24 mouse cellular contexts compared by ENCODE assay signal in genomic region chr13:33068164-33068563, GRCm38 (mm10). TPM values are rescaled to one million over a fixed set of nuclear protein-coding genes. Genes with fewer than 3 reads are reported as not detected.
DNase-seq lines count a peak whose midpoint lies in the region; ATAC-seq lines count a peak whose summit lies in the region.
"Had no signal": no experiment of that assay in that cellular context is flagged by ENCODE, and none has a peak within 500 bp of the region (broad histone marks: within the 10 kb centered on the region; RNA-seq: fewer than 3 reads in every experiment).

No protein-coding gene starts in this region.

- no peak overlapping the region for H3K9ac ChIP-seq in embryonic facial prominence, embryonic 13.5 days
- no peak overlapping the region for H3K9ac ChIP-seq in stomach, embryonic 15.5 days
- no peak overlapping the region for H3K9ac ChIP-seq in midbrain, embryonic 14.5 days (replicated peaks; ENCODE audit: low read length)
- H3K9ac ChIP-seq: forebrain, embryonic 15.5 days; heart, embryonic 12.5 days; liver, embryonic 12.5 days; lung, embryonic 15.5 days; neural tube, embryonic 15.5 days had no signal

- H3K27me3 ChIP-seq in embryonic facial prominence, embryonic 13.5 days: no peaks in the 10 kb centered on the region
- no peaks in the 10 kb centered on the region for H3K27me3 ChIP-seq in embryonic facial prominence, embryonic 10.5 days (replicated peaks; ENCODE audit: low read depth, poor library complexity, severe bottlenecking)
- H3K27me3 ChIP-seq in stomach, embryonic 15.5 days (replicated peaks): no peaks in the 10 kb centered on the region
- no peaks in the 10 kb centered on the region for H3K27me3 ChIP-seq in midbrain, embryonic 14.5 days (ENCODE audit: control insufficient read depth, insufficient read depth, low read length)
- H3K27me3 ChIP-seq: forebrain, embryonic 15.5 days; heart, embryonic 12.5 days; liver, embryonic 12.5 days; lung, embryonic 15.5 days; megakaryocyte, embryonic 14.5 days; neural tube, embryonic 15.5 days had no signal

- no peaks in the 10 kb centered on the region for H3K4me1 ChIP-seq in embryonic facial prominence, embryonic 13.5 days
- H3K4me1 ChIP-seq in embryonic facial prominence, embryonic 10.5 days: no peaks in the 10 kb centered on the region
- no peaks in the 10 kb centered on the region for H3K4me1 ChIP-seq in stomach, embryonic 15.5 days
- no peaks in the 10 kb centered on the region for H3K4me1 ChIP-seq in midbrain, embryonic 14.5 days (ENCODE audit: control insufficient read depth, insufficient read depth, low read length)
- H3K4me1 ChIP-seq: forebrain, embryonic 15.5 days; heart, embryonic 12.5 days; liver, embryonic 12.5 days; lung, embryonic 15.5 days; neural tube, embryonic 15.5 days had no signal

- H3K27ac ChIP-seq in embryonic facial prominence, embryonic 13.5 days: peak overlapping the region; percentile 66
- no peak overlapping the region for H3K27ac ChIP-seq in embryonic facial prominence, embryonic 10.5 days (replicated peaks)
- H3K27ac ChIP-seq in stomach, embryonic 15.5 days: peak overlapping the region; percentile 32; the same call in 1 of the 2 replicates
- no peak overlapping the region for H3K27ac ChIP-seq in midbrain, embryonic 14.5 days (replicated peaks; ENCODE audit: low read depth, low read length)
- H3K27ac ChIP-seq: forebrain, embryonic 15.5 days; layer of hippocampus, adult 2 months; liver, embryonic 12.5 days; lung, embryonic 15.5 days; neural tube, embryonic 15.5 days had no signal

- no peaks in the 10 kb centered on the region for H3K36me3 ChIP-seq in embryonic facial prominence, embryonic 13.5 days
- no peaks in the 10 kb centered on the region for H3K36me3 ChIP-seq in embryonic facial prominence, embryonic 10.5 days (replicated peaks)
- no peaks in the 10 kb centered on the region for H3K36me3 ChIP-seq in stomach, embryonic 15.5 days
- no peaks in the 10 kb centered on the region for H3K36me3 ChIP-seq in midbrain, embryonic 14.5 days (ENCODE audit: control insufficient read depth, insufficient read depth, low read length)
- H3K36me3 ChIP-seq: forebrain, embryonic 15.5 days; heart, embryonic 12.5 days; liver, embryonic 12.5 days; lung, embryonic 15.5 days; neural tube, embryonic 15.5 days had no signal

- no peak for ATAC-seq in embryonic facial prominence, embryonic 13.5 days (ENCODE audit: insufficient number of reproducible peaks, insufficient read depth, low FRiP score, low TSS enrichment, low read depth)
- ATAC-seq in granulocyte monocyte progenitor cell, adult 5-6 weeks (replicated peaks; ENCODE audit: poor library complexity, severe bottlenecking): peak; percentile 30
- ATAC-seq in stomach, embryonic 15.5 days (ENCODE audit: insufficient read depth, low FRiP score, low read depth): no peak
- ATAC-seq in midbrain, embryonic 14.5 days (ENCODE audit: low FRiP score, low TSS enrichment): no peak
- ATAC-seq: forebrain, embryonic 15.5 days; liver, embryonic 12.5 days had no signal

- no peak overlapping the region for H3K4me3 ChIP-seq in embryonic facial prominence, embryonic 13.5 days
- H3K4me3 ChIP-seq in embryonic facial prominence, embryonic 10.5 days: no peak overlapping the region
- H3K4me3 ChIP-seq in stomach, embryonic 15.5 days (replicated peaks): no peak overlapping the region
- H3K4me3 ChIP-seq in midbrain, embryonic 14.5 days (replicated peaks; ENCODE audit: low read depth, low read length): no peak overlapping the region
- H3K4me3 ChIP-seq: forebrain, embryonic 15.5 days; heart, embryonic 12.5 days; layer of hippocampus, adult 2 months; liver, embryonic 12.5 days; lung, embryonic 15.5 days; megakaryocyte, embryonic 14.5 days; neural tube, embryonic 15.5 days had no signal

- no peak overlapping the region for H3K4me2 ChIP-seq in embryonic facial prominence, embryonic 13.5 days
- no peak overlapping the region for H3K4me2 ChIP-seq in stomach, embryonic 15.5 days
- no peak overlapping the region for H3K4me2 ChIP-seq in midbrain, embryonic 14.5 days (ENCODE audit: low read length)
- H3K4me2 ChIP-seq: forebrain, embryonic 15.5 days; heart, embryonic 12.5 days; liver, embryonic 12.5 days; lung, embryonic 15.5 days; neural tube, embryonic 15.5 days had no signal

- DNase-seq in embryonic facial prominence, embryonic 10.5 days (ENCODE audit: low spot score): no peak
- peak; percentile 46 to 47 for DNase-seq in right cerebral cortex, adult 2 months (ENCODE audit: low spot score in 2 of 2)
- DNase-seq in right cerebral cortex, postnatal 10 days (ENCODE audit: low spot score in 2 of 2): no peak
- no peak for DNase-seq in lung, postnatal 10 days
- no peak for DNase-seq in midbrain, embryonic 14.5 days
- DNase-seq: cerebellum, adult 18-20 months; gastrocnemius, postnatal 10 days; retina, postnatal 1 day; thymus, postnatal 4 days had no signal

- no peaks in the 10 kb centered on the region for H3K9me3 ChIP-seq in embryonic facial prominence, embryonic 13.5 days
- H3K9me3 ChIP-seq in embryonic facial prominence, embryonic 10.5 days: no peaks in the 10 kb centered on the region
- H3K9me3 ChIP-seq in stomach, embryonic 15.5 days: no peaks in the 10 kb centered on the region
- no peaks in the 10 kb centered on the region for H3K9me3 ChIP-seq in midbrain, embryonic 14.5 days (ENCODE audit: control insufficient read depth, low read length)
- H3K9me3 ChIP-seq: forebrain, embryonic 15.5 days; heart, embryonic 12.5 days; liver, embryonic 12.5 days; lung, embryonic 15.5 days; megakaryocyte, embryonic 14.5 days; neural tube, embryonic 15.5 days had no signal

- WGBS in embryonic facial prominence, embryonic 13.5 days: 86% methylated on average over 3 of the region's 3 CpGs
- WGBS in embryonic facial prominence, embryonic 10.5 days: 93% methylated on average over 3 of the region's 3 CpGs
- WGBS in stomach, embryonic 15.5 days: 80% methylated on average over 3 of the region's 3 CpGs
- 91% methylated on average over 3 of the region's 3 CpGs for WGBS in midbrain, embryonic 14.5 days

RNA-seq across cellular contexts. Expression of gene Serpinb1b, which starts 10.2 kb away (rescaled TPM):
- polyA plus RNA-seq in embryonic facial prominence, embryonic 13.5 days (2015; fragmentation: Nextera tagmentation; extraction: Ambion mirVana): 0.96 and 2.3 TPM in 2 replicates
- 0.28 and 0.59 TPM in 2 replicates for polyA plus RNA-seq in embryonic facial prominence, embryonic 10.5 days (2016; fragmentation: Nextera tagmentation; extraction: Ambion mirVana)
- not detected in 2 replicates for total RNA-seq in granulocyte monocyte progenitor cell, adult 5-6 weeks (2014; fragmentation: Nextera tagmentation)
- total RNA-seq in granulocyte monocyte progenitor cell, adult 5-6 weeks (2017): not detected in 2 replicates
- 0.37 and 0.86 TPM in 2 replicates for polyA plus RNA-seq in stomach, embryonic 15.5 days (2015; fragmentation: Nextera tagmentation; extraction: Ambion mirVana)
- polyA plus RNA-seq in midbrain, embryonic 14.5 days (2014; fragmentation: Nextera tagmentation; extraction: Ambion mirVana): 0.84 and 1.3 TPM in 2 replicates
- total RNA-seq: hematopoietic stem cell, adult 5-6 weeks had no signal
- polyA plus RNA-seq: heart, embryonic 12.5 days; intestine, embryonic 14.5 days; kidney, embryonic 16.5 days; liver, embryonic 12.5 days; lung, embryonic 15.5 days; testis, adult 2 months had no signal

RNA-seq across cellular contexts. Expression of gene Serpinb9b, which starts 40.9 kb away (rescaled TPM):
- polyA plus RNA-seq in embryonic facial prominence, embryonic 13.5 days (2015; fragmentation: Nextera tagmentation; extraction: Ambion mirVana): 0.12 TPM in 1 of 2 replicates, not detected in the other
- not detected in 2 replicates for polyA plus RNA-seq in embryonic facial prominence, embryonic 10.5 days (2016; fragmentation: Nextera tagmentation; extraction: Ambion mirVana)
- not detected in 2 replicates for total RNA-seq in granulocyte monocyte progenitor cell, adult 5-6 weeks (2014; fragmentation: Nextera tagmentation)
- not detected in 2 replicates for total RNA-seq in granulocyte monocyte progenitor cell, adult 5-6 weeks (2017)
- 0.13 TPM in 1 of 2 replicates, not detected in the other for polyA plus RNA-seq in stomach, embryonic 15.5 days (2015; fragmentation: Nextera tagmentation; extraction: Ambion mirVana)
- polyA plus RNA-seq in midbrain, embryonic 14.5 days (2014; fragmentation: Nextera tagmentation; extraction: Ambion mirVana): 0.62 TPM in 1 of 2 replicates, not detected in the other
- total RNA-seq: gastrocnemius, postnatal 10 days; hematopoietic stem cell, adult 5-6 weeks; layer of hippocampus, adult 2 months; left cerebral cortex, postnatal 25 days had no signal
- polyA plus RNA-seq: kidney, embryonic 16.5 days; liver, embryonic 12.5 days had no signal

Comparison
In these comparisons a context has a peak if more than half of its experiments do, and no peak if none do; other contexts are left out.
1. H3K27ac ChIP-seq: peak in embryonic facial prominence, embryonic 13.5 days (single experiment) and stomach, embryonic 15.5 days (single experiment); none in embryonic facial prominence, embryonic 10.5 days (single experiment) and midbrain, embryonic 14.5 days (single experiment).
2. DNase-seq: peak in right cerebral cortex, adult 2 months (2 of 2); none in embryonic facial prominence, embryonic 10.5 days (single experiment), right cerebral cortex, postnatal 10 days (0 of 2), lung, postnatal 10 days (single experiment) and midbrain, embryonic 14.5 days (single experiment).